Mouse (Mus musculus) forebrain, embryonic 11.5 days (tissue): Measurements from ENCODE around the gene Pan2. TPM values are rescaled to one million over a fixed set of nuclear protein-coding genes. Genes with fewer than 3 reads are reported as not detected.
"Not testable (repeated sequence)": the region's sequence is repeated elsewhere in the genome, so short reads cannot be mapped to it uniquely, and the experiment has no call there.

ENCODE experiments used
- ATAC-seq: fragments of 200-750 bp; cut with Nextera tagmentation; replicated peaks from 2 replicates; pipeline ENCODE4 v1.8.0; 2017; ENCODE audit warnings: moderate TSS enrichment; ENCODE audit not compliant: low FRiP score
- DNase-seq: peaks from one replicate; pipeline ENCODE4 v3.0.0-alpha.2; 2017; ENCODE audit warnings: low spot score
- H3K27ac ChIP-seq: fragments of 300-500 bp; sonication (generic); 2 replicates; pipeline ENCODE4 v1.5.1; 2014; ENCODE audit warnings: low read depth, low read length
- H3K27me3 ChIP-seq: fragments of 300-500 bp; sonication (generic); 2 replicates; pipeline ENCODE4 v1.6.1; 2014; ENCODE audit warnings: mild to moderate bottlenecking, low read length, mixed read lengths; ENCODE audit not compliant: control insufficient read depth, insufficient read depth
- H3K36me3 ChIP-seq: fragments of 300-500 bp; sonication (generic); 2 replicates; pipeline ENCODE4 v1.6.1; 2014; ENCODE audit warnings: mild to moderate bottlenecking, low read length, moderate library complexity, mixed read lengths; ENCODE audit not compliant: control insufficient read depth, insufficient read depth
- H3K4me1 ChIP-seq: fragments of 300-500 bp; sonication (generic); replicated peaks from 2 replicates; pipeline ENCODE4 v1.6.1; 2014; ENCODE audit warnings: low read length, mixed read lengths; ENCODE audit not compliant: control insufficient read depth, insufficient read depth
- H3K4me2 ChIP-seq: fragments of 300-500 bp; sonication (generic); 2 replicates; pipeline ENCODE4 v1.6.1; 2014; ENCODE audit warnings: low read depth, mild to moderate bottlenecking, low read length, moderate library complexity, mixed read lengths; ENCODE audit not compliant: severe bottlenecking
- H3K4me3 ChIP-seq: fragments of 300-500 bp; sonication (generic); 2 replicates; pipeline ENCODE4 v1.5.1; 2014; ENCODE audit warnings: low read depth, low read length
- H3K9ac ChIP-seq: fragments of 300-500 bp; sonication (generic); 2 replicates; pipeline ENCODE4 v1.6.1; 2014; ENCODE audit warnings: low read length
- H3K9me3 ChIP-seq: fragments of 300-500 bp; sonication (generic); 2 replicates; pipeline ENCODE4 v1.6.1; 2016; ENCODE audit warnings: low read length, mixed read lengths; ENCODE audit not compliant: control insufficient read depth
- WGBS: fragments of 180-500 bp; shearing (Covaris S2); extraction: QIAGEN DNeasy Blood & Tissue Kit; methylation state at CpG from one replicate; pipeline ENCODE4 v1.1.7; 2014; 5-methylcytosine and 5-hydroxymethylcytosine counted together
- polyA plus RNA-seq: library from polyadenylated mRNA; unstranded; fragments of >200 nt; fragmentation: Nextera tagmentation; extraction: Ambion mirVana; gene quantifications from 2 replicates; pipeline ENCODE4 v1.2.1, GENCODE M21; 2014

The Pan2 gene
- polyA plus RNA-seq, 1 experiment from 2014 or later = 46.1 TPM

- Histone ChIP-seq H3K36me3 (peaks cover 12% of the 10 kb centered on the region; the same call in 1 of the 2 replicates), H3K4me2 (peak overlapping the region; percentile 93), H3K27me3 (no peaks in the 10 kb centered on the region), H3K9me3 (no peaks in the 10 kb centered on the region), H3K9ac (peak overlapping the region; percentile 51; the same call in 1 of the 2 replicates), H3K4me3 (peak overlapping the region; percentile 12; the same call in 1 of the 2 replicates), H3K4me1 (peaks cover 5% of the 10 kb centered on the region), H3K27ac (no peak overlapping the region)
- 67% methylated on average over 12 of the region's 12 CpGs for WGBS
- no peak for ATAC-seq
- no peak for DNase-seq
These were observed 18.5 kb downstream of the Pan2 start for GRCm38 (mm10) chr10:128321641-128322040.

- peaks cover 14% of the 10 kb centered on the region; the same call in 1 of the 2 replicates for H3K36me3 ChIP-seq
- peak within 1 kb of the TSS; percentile 61 for H3K4me3 ChIP-seq
- WGBS = under 1% methylated on average over 40 of the region's 40 CpGs
- H3K4me1 ChIP-seq = peaks cover 5% of the 10 kb centered on the region
- H3K4me2 ChIP-seq = peak within 1 kb of the TSS; percentile 93
- no peaks in the 10 kb centered on the region for H3K9me3 ChIP-seq
- DNase-seq = peak; percentile 96
- peak within 1 kb of the TSS; percentile 84 for H3K27ac ChIP-seq
- H3K9ac ChIP-seq = peak within 1 kb of the TSS; percentile 98
- no peaks in the 10 kb centered on the region for H3K27me3 ChIP-seq
- ATAC-seq = peak; percentile 97
These were observed 19.3 kb downstream of the Pan2 start, which contains the start of gene Cnpy2 for GRCm38 (mm10) chr10:128322141-128323108. Gene Cnpy2 (plus strand): TSS chr10:128322459.

- peak overlapping the region; percentile 61 for H3K4me3 ChIP-seq
- H3K9ac ChIP-seq = peak overlapping the region; percentile 98
- WGBS = 88% methylated on average over 8 of the region's 8 CpGs
- ATAC-seq = no peak
- H3K4me2 ChIP-seq = peak overlapping the region; percentile 93
- peaks cover 14% of the 10 kb centered on the region; the same call in 1 of the 2 replicates for H3K36me3 ChIP-seq
- no peaks in the 10 kb centered on the region for H3K27me3 ChIP-seq
- H3K27ac ChIP-seq = no peak overlapping the region
- peaks cover 5% of the 10 kb centered on the region for H3K4me1 ChIP-seq
- H3K9me3 ChIP-seq = no peaks in the 10 kb centered on the region
- no peak for DNase-seq
These were observed 20.4 kb downstream of the Pan2 start for GRCm38 (mm10) chr10:128323516-128323915.

- no peak for ATAC-seq
- 93% methylated on average over 8 of the region's 8 CpGs for WGBS
- Histone ChIP-seq H3K4me2 (no peak overlapping the region), H3K9me3 (no peaks in the 10 kb centered on the region), H3K4me3 (no peak overlapping the region), H3K36me3 (peaks cover 10% of the 10 kb centered on the region; the same call in 1 of the 2 replicates), H3K4me1 (peaks cover 5% of the 10 kb centered on the region), H3K27me3 (no peaks in the 10 kb centered on the region), H3K9ac (no peak overlapping the region), H3K27ac (no peak overlapping the region)
- DNase-seq = no peak
These were observed 23.7 kb downstream of the Pan2 start for GRCm38 (mm10) chr10:128326825-128327224.

- Histone ChIP-seq H3K27me3 (no peaks in the 10 kb centered on the region), H3K9ac (no peak overlapping the region), H3K4me3 (no peak overlapping the region), H3K27ac (no peak overlapping the region), H3K4me2 (no peak overlapping the region), H3K9me3 (no peaks in the 10 kb centered on the region), H3K4me1 (peaks cover 5% of the 10 kb centered on the region), H3K36me3 (peaks cover 10% of the 10 kb centered on the region; the same call in 1 of the 2 replicates)
- DNase-seq (no peak), ATAC-seq (no peak)
- 91% methylated on average over 10 of the region's 10 CpGs for WGBS
These were observed 24.5 kb downstream of the Pan2 start for GRCm38 (mm10) chr10:128327610-128328009.

GRCm38 (mm10) chr10:128332358-128333249 lies 29.5 kb downstream of the Pan2 start:
- not testable (repeated sequence) for H3K27ac ChIP-seq, H3K4me2 ChIP-seq, H3K36me3 ChIP-seq, H3K4me3 ChIP-seq, H3K4me1 ChIP-seq, H3K9me3 ChIP-seq, H3K27me3 ChIP-seq, DNase-seq, H3K9ac ChIP-seq, ATAC-seq
- 81% methylated on average over 5 of the region's 6 CpGs for WGBS

- DNase-seq (peak; percentile 83), ATAC-seq (no peak)
- H3K4me1 ChIP-seq = 0 out of 2 replicates have a peak, but pooled peaks cover 2% of the 10 kb centered on the region
- H3K36me3 ChIP-seq = no peaks in the 10 kb centered on the region
- no peak overlapping the region for H3K4me2 ChIP-seq
- H3K27me3 ChIP-seq = no peaks in the 10 kb centered on the region
- 1% methylated on average over 4 of the region's 4 CpGs for WGBS
- no peak overlapping the region for H3K9ac ChIP-seq
- H3K9me3 ChIP-seq = no peaks in the 10 kb centered on the region
- no peak overlapping the region for H3K27ac ChIP-seq
- H3K4me3 ChIP-seq = no peak overlapping the region
These were observed 32.4 kb downstream of the Pan2 start for GRCm38 (mm10) chr10:128335582-128335981.

GRCm38 (mm10) chr10:128336195-128336594 lies 33.1 kb downstream of the Pan2 start:
- no peak overlapping the region for H3K4me2 ChIP-seq
- 0 out of 2 replicates have a peak, but pooled peaks cover 2% of the 10 kb centered on the region for H3K4me1 ChIP-seq
- no peak for DNase-seq
- H3K27me3 ChIP-seq = no peaks in the 10 kb centered on the region
- H3K9me3 ChIP-seq = no peaks in the 10 kb centered on the region
- no peak for ATAC-seq
- 92% methylated on average over 3 of the region's 3 CpGs for WGBS
- H3K27ac ChIP-seq = no peak overlapping the region
- no peaks in the 10 kb centered on the region for H3K36me3 ChIP-seq
- no peak overlapping the region for H3K4me3 ChIP-seq
- no peak overlapping the region for H3K9ac ChIP-seq
